Mouse (Mus musculus): ENCODE measurements around the gene Gm12789. TPM values are rescaled to one million over a fixed set of nuclear protein-coding genes. Genes with fewer than 3 reads are reported as not detected.

The Gm12789 gene
- not detected in 4 replicates for total RNA-seq (2023; ENCODE audit: inconsistent age)

DNA sequence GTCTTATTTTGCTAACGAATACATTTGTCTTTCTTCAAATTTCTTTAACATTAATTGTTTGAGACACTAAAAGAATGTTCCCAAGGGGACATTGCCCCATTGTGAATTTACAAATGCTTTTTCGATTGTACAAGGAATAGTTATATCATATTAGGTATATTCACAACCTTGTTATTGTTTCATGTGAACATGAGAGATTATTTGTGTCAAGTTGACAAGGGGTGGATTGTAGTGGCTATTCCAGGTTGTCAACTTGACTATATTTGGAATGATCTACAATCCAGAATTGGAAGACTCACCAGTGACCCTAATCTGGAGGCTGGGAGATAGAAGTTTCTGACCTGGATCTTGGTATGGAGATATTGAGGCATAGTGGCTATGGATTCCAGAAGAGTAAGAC is at the start of gene Gm12789:
Gm12789 (plus strand) TSS at position 301 of the 400 bp plus-strand sequence.

DNA sequence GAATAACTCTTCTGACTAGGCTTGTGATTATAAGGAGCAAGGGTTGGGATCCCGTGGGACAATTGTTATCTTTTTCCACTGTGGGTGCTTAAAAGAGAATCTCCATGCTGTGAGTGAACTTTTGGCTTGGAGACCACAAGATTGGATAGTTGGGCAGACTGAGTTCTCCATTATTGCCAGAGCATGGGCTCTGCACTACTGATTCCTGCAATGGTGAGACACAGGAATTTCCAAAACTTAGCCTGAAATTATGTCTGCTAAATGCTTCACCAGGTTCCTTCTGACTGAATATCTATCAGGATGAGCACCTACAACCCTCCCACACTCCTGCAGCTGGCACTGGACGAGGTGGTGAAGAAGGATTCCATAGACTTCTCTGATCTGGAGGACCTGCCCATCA is 46.3 kb upstream of the Gm12789 start, which contains the start of gene Gm12794:
Gm12794 (plus strand) TSS at position 301 of the 400 bp plus-strand sequence.

DNA sequence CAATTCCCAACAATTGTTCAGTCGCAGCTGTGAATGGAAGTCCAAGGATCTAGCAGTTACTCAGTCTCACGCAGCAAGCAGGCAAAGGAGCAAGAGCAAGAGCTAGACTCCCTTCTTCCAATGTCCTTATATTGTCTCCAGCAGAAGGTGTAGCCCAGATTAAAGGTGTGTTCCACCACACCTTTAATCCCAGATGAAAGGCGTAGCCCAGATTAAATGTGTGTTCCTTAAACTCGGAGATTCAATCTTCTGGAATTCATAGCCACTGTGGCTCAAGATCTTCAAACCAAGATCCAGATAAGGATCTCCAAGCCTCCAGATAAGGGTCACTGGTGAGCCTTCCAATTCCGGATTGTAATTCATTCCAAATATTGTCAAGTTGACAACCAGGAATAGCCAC is 5.5 kb upstream of the Gm12789 start, which contains the start of gene Gm12790:
Gm12790 (minus strand) TSS at position 101 of the 400 bp plus-strand sequence.

Other genes with a start within 250 kb of the Gm12789 start
- gene B020004J07Rik, start 142.6 kb upstream of the Gm12789 start, total RNA-seq (2023; ENCODE audit: inconsistent age), result not detected in 4 replicates
- gene C130073F10Rik, start 92.8 kb upstream of the Gm12789 start, total RNA-seq (2023; ENCODE audit: inconsistent age), result not detected in 4 replicates
- gene Gm12800, start 77.5 kb upstream of the Gm12789 start, total RNA-seq (2023; ENCODE audit: inconsistent age), result not detected in 4 replicates
- not detected in 4 replicates for gene Gm12794, start 46.2 kb upstream of the Gm12789 start, total RNA-seq (2023; ENCODE audit: inconsistent age)
- gene Gm12790, start 5.6 kb upstream of the Gm12789 start, total RNA-seq (2023; ENCODE audit: inconsistent age), result not detected in 4 replicates
- 137 to 157 TPM (median 151 TPM) in 4 replicates for gene Pde4b, start 100.9 kb downstream of the Gm12789 start, total RNA-seq (2023; ENCODE audit: inconsistent age)

All from B cell, adult (primary cell).